Mouse (Mus musculus) naive thymus-derived CD4-positive, alpha-beta T cell, adult 2 months (primary cell): Measurements from ENCODE around the gene Ftsj3.
"Not testable (repeated sequence)": the region's sequence is repeated elsewhere in the genome, so short reads cannot be mapped to it uniquely, and the experiment has no call there.

Experiments used
- DNase-seq: peaks from one replicate; pipeline ENCODE4 v3.0.0-alpha.2; 2011; ENCODE audit warnings: low read depth

Ftsj3 gene

GRCm38 (mm10) chr11:106268326-106269059 is 12.6 kb upstream of the Ftsj3 start:
- no peak for DNase-seq

- no peak for DNase-seq
These were observed 12.0 kb upstream of the Ftsj3 start for GRCm38 (mm10) chr11:106267871-106268270.

DNA sequence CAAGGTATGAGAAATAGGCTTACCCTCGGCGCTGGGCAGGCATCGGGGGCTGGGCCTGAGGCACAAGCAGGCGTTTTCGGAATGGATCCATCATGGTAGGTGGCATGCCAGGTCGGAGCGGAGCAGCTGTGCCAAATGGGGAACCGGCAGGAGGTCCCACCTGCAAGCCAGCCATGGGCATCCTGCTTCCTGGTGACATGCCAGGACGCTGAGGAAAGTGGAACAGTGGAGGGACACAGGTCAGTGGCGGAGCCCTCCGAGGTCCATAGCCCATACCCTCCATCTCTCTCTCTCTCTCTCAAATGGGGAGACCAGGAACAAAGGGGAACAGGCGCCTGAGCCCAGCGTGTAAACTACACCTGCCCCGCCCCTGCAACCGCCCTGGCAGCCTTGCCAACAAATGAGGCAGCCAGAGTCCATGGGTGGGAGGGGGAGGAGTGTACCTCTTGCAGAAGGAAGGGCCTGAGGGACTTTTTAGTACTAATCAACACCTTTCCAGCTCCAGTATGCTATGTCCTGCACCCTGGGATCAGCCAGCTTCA is 11.5 kb upstream of the Ftsj3 start:
- no peak for DNase-seq

DNA sequence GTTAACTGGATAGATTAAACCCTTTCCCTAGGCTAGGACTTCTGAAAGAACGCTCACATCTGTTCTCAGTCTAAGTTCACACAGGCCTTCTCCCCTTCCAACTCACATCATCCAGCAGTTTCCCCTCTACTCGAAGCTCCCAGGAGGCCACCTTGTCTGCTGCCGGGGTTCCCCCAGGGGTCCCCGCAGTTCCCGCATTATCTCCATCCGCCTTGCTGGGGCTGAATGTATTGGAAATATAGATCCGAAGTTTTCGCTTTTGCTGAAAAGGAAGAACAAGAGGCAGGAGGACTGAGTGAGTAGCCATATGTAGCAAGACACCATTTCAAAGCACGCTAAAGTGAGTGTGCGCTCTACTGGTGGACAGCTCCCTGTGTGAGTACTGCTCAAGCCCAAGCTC is 10.6 kb upstream of the Ftsj3 start:
- no peak for DNase-seq

- DNase-seq = no peak
These were observed 9.7 kb upstream of the Ftsj3 start for GRCm38 (mm10) chr11:106265570-106265969.

DNA sequence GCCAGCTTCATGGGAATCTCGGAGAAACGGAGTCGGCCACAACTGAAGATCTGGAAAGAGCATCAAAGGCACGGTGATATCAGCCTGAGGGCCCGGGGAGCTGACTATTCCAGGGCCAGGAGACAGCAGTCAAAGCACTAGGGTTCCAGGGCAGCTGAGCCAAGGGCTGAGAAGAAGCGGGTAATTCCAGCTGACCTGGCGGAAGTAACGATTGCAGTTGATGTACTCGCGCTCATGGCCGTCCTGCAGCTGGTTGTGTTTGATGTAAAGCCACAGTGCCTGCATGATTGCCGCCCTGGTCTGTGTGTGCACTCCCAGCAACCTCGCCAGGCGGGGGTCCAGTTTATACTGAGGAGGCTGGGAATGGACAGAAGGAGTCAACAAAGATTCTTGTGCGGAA is 9.1 kb upstream of the Ftsj3 start:
- DNase-seq = no peak

- no peak for DNase-seq
These were observed 8.1 kb upstream of the Ftsj3 start for GRCm38 (mm10) chr11:106263963-106264362.

- no peak for DNase-seq
These were observed 5.1 kb upstream of the Ftsj3 start for GRCm38 (mm10) chr11:106260826-106261450.

GRCm38 (mm10) chr11:106256775-106257174 is 896 bp upstream of the Ftsj3 start:
- DNase-seq = no peak

DNA sequence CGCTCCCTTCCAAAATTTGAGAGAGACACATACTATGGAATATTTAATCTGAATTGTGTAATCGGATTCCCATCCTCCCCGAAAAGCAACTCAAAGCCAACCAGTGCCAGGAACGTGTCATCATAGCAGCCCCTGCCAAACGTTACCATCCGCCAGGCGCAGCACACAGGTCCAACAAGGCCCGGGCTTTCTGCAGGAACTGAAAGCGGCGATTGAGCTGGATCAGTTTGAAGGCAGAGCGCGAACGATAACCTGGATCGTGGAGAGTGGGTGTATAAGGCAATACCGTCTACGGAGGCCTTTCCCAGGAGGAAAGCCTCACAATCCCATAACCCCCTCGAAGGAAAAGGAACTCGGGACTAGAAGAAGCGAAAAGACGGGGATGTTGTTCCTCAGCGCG is 705 bp downstream of the Ftsj3 start:
- DNase-seq = no peak

GRCm38 (mm10) chr11:106254767-106255166 is 1.1 kb downstream of the Ftsj3 start:
- peak; percentile 27 for DNase-seq

DNA sequence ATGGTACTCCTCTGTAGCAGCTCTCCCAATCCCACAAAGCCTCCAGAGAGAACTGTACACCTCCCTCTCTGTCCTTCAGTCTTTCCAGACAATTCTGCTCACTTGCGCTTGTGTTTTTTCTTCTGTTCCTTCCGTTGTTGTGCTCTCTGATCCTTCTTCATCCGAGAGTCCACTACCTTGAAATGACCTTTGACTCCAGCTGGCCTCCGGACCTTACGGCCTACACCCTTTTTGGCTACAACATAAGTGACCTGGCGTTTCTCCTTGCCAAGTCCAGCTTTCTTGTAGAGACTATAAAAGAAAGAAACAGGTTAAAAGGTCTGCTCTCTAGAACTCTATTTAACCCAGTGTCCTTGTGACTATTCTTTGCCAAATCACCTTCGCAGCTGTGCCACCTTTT is 6.6 kb downstream of the Ftsj3 start:
- no peak for DNase-seq

- DNase-seq = peak; percentile 51
These were observed 9.0 kb downstream of the Ftsj3 start for GRCm38 (mm10) chr11:106246834-106247233.

DNA sequence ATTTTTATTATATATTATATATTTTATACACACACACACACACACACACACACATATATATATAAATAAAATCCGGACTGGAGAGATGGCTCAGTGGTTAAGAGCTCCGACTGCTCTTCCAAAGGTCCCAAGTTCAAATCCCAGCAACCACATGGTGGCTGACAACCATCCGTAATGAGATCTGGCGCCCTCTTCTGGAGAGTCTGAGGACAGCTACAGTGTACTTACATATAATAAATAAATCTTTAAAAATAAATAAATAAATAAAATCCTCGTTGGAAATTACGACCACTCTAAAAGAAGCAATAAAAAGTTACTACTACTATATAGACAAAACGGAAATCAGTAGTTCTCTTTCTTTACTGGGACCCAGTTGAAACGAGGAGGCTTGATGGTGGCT is 21.9 kb downstream of the Ftsj3 start:
- DNase-seq = not testable (repeated sequence)

- DNase-seq = no peak
These were observed 35.3 kb downstream of the Ftsj3 start for GRCm38 (mm10) chr11:106220603-106221002.

DNA sequence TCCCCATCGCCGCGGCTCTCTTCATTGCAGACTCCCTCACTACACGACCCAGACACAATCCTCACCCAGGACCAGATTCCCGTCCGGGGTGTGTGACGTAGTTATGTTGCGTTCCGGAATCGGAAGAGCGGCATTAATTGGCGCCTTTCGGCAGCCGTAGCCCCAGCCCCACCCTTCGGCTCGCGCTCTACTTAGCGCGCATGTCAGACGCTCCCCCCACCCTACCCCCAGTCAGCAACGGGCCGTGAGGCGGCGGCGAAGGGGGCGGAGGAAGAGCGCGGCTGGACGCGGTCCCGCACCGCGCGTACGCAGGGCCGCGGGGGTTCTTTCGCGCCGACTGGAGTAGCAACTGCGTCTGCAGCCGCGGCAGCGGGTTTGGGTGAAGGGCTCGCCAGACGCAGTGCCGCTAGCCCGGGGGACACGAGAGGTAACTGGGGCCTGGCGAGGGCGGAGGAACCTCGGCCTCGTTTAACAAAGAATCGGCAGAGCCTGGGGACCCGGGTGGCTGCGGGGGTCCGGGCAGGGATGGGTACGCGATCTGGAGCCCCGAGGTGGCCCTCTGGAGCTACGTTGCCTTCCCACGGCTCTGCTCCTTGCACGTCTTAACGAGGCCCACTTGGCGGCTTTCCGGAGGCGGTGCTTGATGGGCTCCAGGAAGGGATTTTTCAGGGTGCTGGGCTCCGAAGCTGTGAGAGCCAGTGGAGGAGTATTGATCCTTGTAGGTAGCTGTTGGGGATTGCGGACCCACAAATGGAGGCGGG is 39.0 kb downstream of the Ftsj3 start, which contains the start of gene Ddx42:
TSS of gene Ddx42 (plus strand) at position 197 of the 761 bp plus-strand sequence.
- DNase-seq = peak; percentile 97

GRCm38 (mm10) chr11:106215927-106216729 is 39.8 kb downstream of the Ftsj3 start, which contains the start of gene Ccdc47:
Ccdc47 (minus strand) TSS chr11:106216344.
- DNase-seq = peak; percentile 99

GRCm38 (mm10) chr11:106215450-106215859 is 40.4 kb downstream of the Ftsj3 start:
- no peak for DNase-seq

DNA sequence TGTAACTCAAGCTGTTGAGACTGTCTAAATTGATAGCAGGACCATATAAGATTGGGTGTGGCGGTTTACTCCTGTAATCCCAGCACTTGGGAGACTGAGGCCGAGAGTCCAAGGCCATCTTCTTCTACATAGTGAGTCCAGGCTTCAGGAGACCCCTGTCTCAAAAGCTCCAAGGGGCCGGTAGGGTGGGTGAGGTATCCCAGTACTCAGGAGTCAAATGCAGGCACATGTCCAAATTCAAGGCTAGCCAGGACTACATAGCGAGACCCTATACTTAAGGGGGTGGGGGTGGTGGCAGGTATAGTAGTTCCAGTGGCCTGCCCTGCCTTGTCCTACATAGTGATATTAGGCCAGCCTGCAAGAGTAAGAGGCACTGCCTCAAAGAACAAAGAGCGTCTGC is 41.0 kb downstream of the Ftsj3 start:
- no peak for DNase-seq

DNA sequence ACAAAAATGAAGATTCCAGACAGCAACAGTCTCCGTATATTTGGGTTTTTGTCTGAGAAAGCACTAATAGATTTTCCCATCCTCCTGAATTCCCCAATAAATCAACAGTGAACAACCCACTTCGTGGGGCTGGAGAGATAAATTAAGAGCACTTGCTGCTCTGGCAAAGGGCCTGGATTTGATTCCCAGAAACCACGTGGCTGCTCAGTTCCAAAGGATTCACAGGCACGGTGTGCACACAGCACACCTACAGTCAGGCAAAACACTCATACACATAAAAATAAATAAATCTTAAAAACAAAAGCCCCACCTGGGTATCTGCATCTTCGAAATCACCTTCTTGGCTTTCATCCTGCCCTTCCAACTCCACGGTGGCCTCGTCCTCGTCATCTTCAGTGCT is 43.1 kb downstream of the Ftsj3 start:
- DNase-seq = no peak

DNA sequence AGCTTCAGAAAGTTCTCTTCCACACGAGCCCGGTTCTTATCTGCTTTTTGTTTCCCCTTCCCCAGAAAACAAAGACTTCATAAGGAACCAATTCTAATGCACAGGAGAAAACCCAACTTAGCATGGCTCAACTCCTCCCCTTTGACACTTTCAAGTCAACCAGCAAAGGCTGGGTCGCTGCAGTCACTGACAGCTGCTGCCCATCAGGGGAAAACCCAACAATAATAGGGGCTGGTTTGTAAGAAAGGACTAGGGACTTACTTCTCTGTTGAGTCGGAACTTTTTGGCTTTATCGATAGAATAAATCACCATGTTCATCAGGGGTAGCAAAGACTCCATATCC is 53.8 kb downstream of the Ftsj3 start, which contains the start of gene Strada:
TSS of gene Strada (minus strand) at position 46 of the 343 bp plus-strand sequence.
- no peak for DNase-seq
